Mouse (Mus musculus): Measurements from ENCODE around the gene Scaf1. TPM values are rescaled to one million over a fixed set of nuclear protein-coding genes. Genes with fewer than 3 reads are reported as not detected.

The Scaf1 gene
- polyA plus RNA-seq, 1 experiment = 56.7 TPM

GRCm38 (mm10) chr7:45012824-45013223 is 3.3 kb downstream of the Scaf1 start:
- no peak overlapping the region for H3K4me2 ChIP-seq (ENCODE audit: low read depth)
- no peak overlapping the region for H3K4me3 ChIP-seq
- no peaks in the 10 kb centered on the region for H3K27me3 ChIP-seq (ENCODE audit: control insufficient read depth, insufficient read depth, insufficient read length)
- H3K36me3 ChIP-seq (ENCODE audit: control insufficient read depth, insufficient read depth) = peaks cover 16% of the 10 kb centered on the region
- peaks cover 40% of the 10 kb centered on the region for H3K79me2 ChIP-seq (ENCODE audit: control insufficient read depth, insufficient read depth)
- no peak overlapping the region for H3ac ChIP-seq (ENCODE audit: control insufficient read depth, insufficient read length)
- TF ChIP-seq USF1 (IDR thresholded peaks at IDR 0.05; ENCODE audit: low read depth) = no peak
- no peak for TF ChIP-seq MYOG (IDR thresholded peaks at IDR 0.05; ENCODE audit: control insufficient read depth in 1 of 3, insufficient read depth in 1 of 3, insufficient read length in 2 of 3, low read depth in 2 of 3)
- no peak for TF ChIP-seq E2F4 (IDR thresholded peaks at IDR 0.05; ENCODE audit: insufficient read depth)
- TF ChIP-seq POLR2AphosphoS2 (IDR thresholded peaks at IDR 0.05; ENCODE audit: insufficient read length, low read depth) = no peak
- no peak for TF ChIP-seq TCF12 (IDR thresholded peaks at IDR 0.05; ENCODE audit: insufficient read depth, poor library complexity, severe bottlenecking)
- TF ChIP-seq SRF (IDR thresholded peaks at IDR 0.05; ENCODE audit: control insufficient read depth, insufficient read length, low read depth) = no peak
- TF ChIP-seq POLR2A (IDR thresholded peaks at IDR 0.05; ENCODE audit: insufficient read length, low read depth) = no peak
- no peak for TF ChIP-seq MAX (IDR thresholded peaks at IDR 0.05; ENCODE audit: low read depth)
- no peak for TF ChIP-seq MYOD1 (IDR thresholded peaks at IDR 0.05; ENCODE audit: control insufficient read depth in 1 of 3, insufficient read length in 2 of 3, low read depth in 2 of 3)
- TF ChIP-seq CEBPB (IDR thresholded peaks at IDR 0.05; ENCODE audit: insufficient read depth, poor library complexity, severe bottlenecking) = no peak

DNA sequence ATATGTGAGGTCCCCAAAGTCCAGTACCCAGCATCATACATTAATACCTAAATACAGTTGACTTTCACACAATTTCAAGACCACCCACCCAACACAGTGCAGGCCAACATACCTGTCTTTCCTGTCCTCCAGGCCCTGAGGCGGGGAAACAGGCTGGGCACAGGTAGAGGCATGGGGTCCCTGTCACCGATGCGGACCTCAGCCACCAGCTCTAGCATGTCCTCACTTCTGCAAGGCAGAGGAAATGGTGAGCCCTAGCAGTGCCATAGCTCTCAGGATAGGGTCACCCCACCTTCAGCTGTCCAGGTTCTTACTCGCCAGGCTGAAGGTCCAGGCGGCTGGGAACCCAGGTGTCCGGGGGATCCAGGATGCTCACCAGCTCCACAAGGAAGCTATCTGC is 4.2 kb downstream of the Scaf1 start:
- H3K36me3 ChIP-seq (ENCODE audit: control insufficient read depth, insufficient read depth) = peaks cover 16% of the 10 kb centered on the region
- no peak overlapping the region for H3ac ChIP-seq (ENCODE audit: control insufficient read depth, insufficient read length)
- no peak overlapping the region for H3K4me2 ChIP-seq (ENCODE audit: low read depth)
- H3K79me2 ChIP-seq (ENCODE audit: control insufficient read depth, insufficient read depth) = peaks cover 40% of the 10 kb centered on the region
- no peaks in the 10 kb centered on the region for H3K27me3 ChIP-seq (ENCODE audit: control insufficient read depth, insufficient read depth, insufficient read length)
- no peak for TF ChIP-seq POLR2A (IDR thresholded peaks at IDR 0.05; ENCODE audit: insufficient read length, low read depth)
- TF ChIP-seq TCF3 (IDR thresholded peaks at IDR 0.05; ENCODE audit: insufficient read length, low read depth) = no peak
- no peak for TF ChIP-seq MYOG (IDR thresholded peaks at IDR 0.05; ENCODE audit: control insufficient read depth in 1 of 3, insufficient read depth in 1 of 3, insufficient read length in 2 of 3, low read depth in 2 of 3)
- TF ChIP-seq E2F4 (IDR thresholded peaks at IDR 0.05; ENCODE audit: insufficient read depth) = no peak
- no peak for TF ChIP-seq TCF12 (IDR thresholded peaks at IDR 0.05; ENCODE audit: insufficient read depth, poor library complexity, severe bottlenecking)
- TF ChIP-seq USF1 (IDR thresholded peaks at IDR 0.05; ENCODE audit: low read depth) = no peak
- no peak for TF ChIP-seq MYOD1 (IDR thresholded peaks at IDR 0.05; ENCODE audit: control insufficient read depth in 1 of 3, insufficient read length in 2 of 3, low read depth in 2 of 3)
- TF ChIP-seq SRF (IDR thresholded peaks at IDR 0.05; ENCODE audit: control insufficient read depth, insufficient read length, low read depth) = no peak
- H3K4me3 ChIP-seq = no peak overlapping the region

DNA sequence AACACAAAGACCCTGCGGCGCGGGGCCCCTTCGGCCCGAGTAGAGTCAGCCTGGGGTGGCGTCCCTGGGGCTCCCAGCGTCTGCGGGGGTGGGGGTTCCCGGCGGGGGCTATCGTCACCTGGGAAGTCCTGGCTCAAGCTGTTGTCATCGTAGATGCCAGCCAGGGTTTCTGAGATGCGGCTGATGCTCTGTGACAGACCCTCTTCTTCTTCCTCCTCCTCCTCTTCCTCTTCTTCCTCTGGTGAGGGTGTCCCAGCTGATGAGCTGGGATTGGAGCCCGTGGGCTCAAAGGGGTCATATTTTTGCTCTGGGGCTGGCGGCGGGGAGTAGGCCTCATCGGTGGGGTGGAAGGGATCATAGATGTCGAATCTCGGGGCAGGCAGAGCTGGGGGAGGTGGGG is 7.8 kb downstream of the Scaf1 start:
- TF ChIP-seq TCF12 (IDR thresholded peaks at IDR 0.05; ENCODE audit: insufficient read depth, poor library complexity, severe bottlenecking) = no peak
- no peak for TF ChIP-seq MYOD1 (IDR thresholded peaks at IDR 0.05; ENCODE audit: control insufficient read depth in 1 of 3, insufficient read length in 2 of 3, low read depth in 2 of 3)
- no peak for TF ChIP-seq USF1 (IDR thresholded peaks at IDR 0.05; ENCODE audit: low read depth)
- TF ChIP-seq MAX (IDR thresholded peaks at IDR 0.05; ENCODE audit: low read depth) = no peak
- no peak for TF ChIP-seq MYOG (IDR thresholded peaks at IDR 0.05; ENCODE audit: control insufficient read depth in 1 of 3, insufficient read depth in 1 of 3, insufficient read length in 2 of 3, low read depth in 2 of 3)
- TF ChIP-seq TCF3 (IDR thresholded peaks at IDR 0.05; ENCODE audit: insufficient read length, low read depth) = no peak
- no peak for TF ChIP-seq CEBPB (IDR thresholded peaks at IDR 0.05; ENCODE audit: insufficient read depth, poor library complexity, severe bottlenecking)
- no peak for TF ChIP-seq SRF (IDR thresholded peaks at IDR 0.05; ENCODE audit: control insufficient read depth, insufficient read length, low read depth)
- no peak for TF ChIP-seq E2F4 (IDR thresholded peaks at IDR 0.05; ENCODE audit: insufficient read depth)
- Histone ChIP-seq H3ac (ENCODE audit: control insufficient read depth, insufficient read length) (no peak overlapping the region), H3K4me2 (ENCODE audit: low read depth) (no peak overlapping the region), H3K79me2 (ENCODE audit: control insufficient read depth, insufficient read depth) (peaks cover 19% of the 10 kb centered on the region), H3K4me3 (no peak overlapping the region), H3K27me3 (ENCODE audit: control insufficient read depth, insufficient read depth, insufficient read length) (no peaks in the 10 kb centered on the region), H3K36me3 (ENCODE audit: control insufficient read depth, insufficient read depth) (peaks cover 16% of the 10 kb centered on the region)

- H3K27me3 ChIP-seq (ENCODE audit: control insufficient read depth, insufficient read depth, insufficient read length) = no peaks in the 10 kb centered on the region
- peaks cover 16% of the 10 kb centered on the region for H3K36me3 ChIP-seq (ENCODE audit: control insufficient read depth, insufficient read depth)
- no peak for TF ChIP-seq TCF12 (IDR thresholded peaks at IDR 0.05; ENCODE audit: insufficient read depth, poor library complexity, severe bottlenecking)
- TF ChIP-seq CEBPB (IDR thresholded peaks at IDR 0.05; ENCODE audit: insufficient read depth, poor library complexity, severe bottlenecking) = no peak
- TF ChIP-seq POLR2A (IDR thresholded peaks at IDR 0.05; ENCODE audit: insufficient read length, low read depth) = no peak
- TF ChIP-seq MYOG (IDR thresholded peaks at IDR 0.05; ENCODE audit: control insufficient read depth in 1 of 3, insufficient read depth in 1 of 3, insufficient read length in 2 of 3, low read depth in 2 of 3) = no peak
- no peak for TF ChIP-seq REST (IDR thresholded peaks at IDR 0.05; ENCODE audit: insufficient read depth, insufficient read length)
- no peak for TF ChIP-seq MYOD1 (IDR thresholded peaks at IDR 0.05; ENCODE audit: control insufficient read depth in 1 of 3, insufficient read length in 2 of 3, low read depth in 2 of 3)
- TF ChIP-seq TCF3 (IDR thresholded peaks at IDR 0.05; ENCODE audit: insufficient read length, low read depth) = no peak
- TF ChIP-seq E2F4 (IDR thresholded peaks at IDR 0.05; ENCODE audit: insufficient read depth) = no peak
- TF ChIP-seq MAX (IDR thresholded peaks at IDR 0.05; ENCODE audit: low read depth) = no peak
- TF ChIP-seq USF1 (IDR thresholded peaks at IDR 0.05; ENCODE audit: low read depth) = no peak
- no peak for TF ChIP-seq POLR2AphosphoS2 (IDR thresholded peaks at IDR 0.05; ENCODE audit: insufficient read length, low read depth)
- TF ChIP-seq SRF (IDR thresholded peaks at IDR 0.05; ENCODE audit: control insufficient read depth, insufficient read length, low read depth) = no peak
- no peak overlapping the region for H3K4me2 ChIP-seq (ENCODE audit: low read depth)
- no peak overlapping the region for H3ac ChIP-seq (ENCODE audit: control insufficient read depth, insufficient read length)
- peaks cover 19% of the 10 kb centered on the region for H3K79me2 ChIP-seq (ENCODE audit: control insufficient read depth, insufficient read depth)
- no peak overlapping the region for H3K4me3 ChIP-seq
Measured at GRCm38 (mm10) chr7:45007846-45008245, 8.3 kb downstream of the Scaf1 start.

DNA sequence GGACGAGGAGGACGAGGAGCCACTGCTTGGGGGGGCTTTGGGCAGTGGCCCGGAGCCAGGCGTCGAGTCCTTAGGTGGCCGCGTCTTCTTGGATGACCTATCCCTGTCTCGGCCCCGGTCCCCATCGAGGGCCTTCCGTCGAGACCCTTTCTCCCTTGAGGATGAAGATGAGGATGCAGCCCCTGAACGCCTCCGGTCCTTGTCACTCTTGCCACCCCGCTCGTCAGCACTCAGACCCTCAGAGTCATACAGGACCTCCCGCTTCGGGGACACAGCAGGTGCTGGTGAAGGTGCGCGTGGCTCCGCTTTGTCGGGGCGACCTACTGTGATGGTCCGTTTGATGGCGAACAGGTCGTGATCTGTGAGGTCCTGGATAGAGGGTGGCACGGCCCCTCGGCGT is 9.0 kb downstream of the Scaf1 start:
- H3K36me3 ChIP-seq (ENCODE audit: control insufficient read depth, insufficient read depth) = peaks cover 15% of the 10 kb centered on the region
- H3ac ChIP-seq (ENCODE audit: control insufficient read depth, insufficient read length) = no peak overlapping the region
- TF ChIP-seq SRF (IDR thresholded peaks at IDR 0.05; ENCODE audit: control insufficient read depth, insufficient read length, low read depth) = no peak
- TF ChIP-seq POLR2AphosphoS2 (IDR thresholded peaks at IDR 0.05; ENCODE audit: insufficient read length, low read depth) = no peak
- TF ChIP-seq CEBPB (IDR thresholded peaks at IDR 0.05; ENCODE audit: insufficient read depth, poor library complexity, severe bottlenecking) = no peak
- no peak for TF ChIP-seq MYOG (IDR thresholded peaks at IDR 0.05; ENCODE audit: control insufficient read depth in 1 of 3, insufficient read depth in 1 of 3, insufficient read length in 2 of 3, low read depth in 2 of 3)
- TF ChIP-seq REST (IDR thresholded peaks at IDR 0.05; ENCODE audit: insufficient read depth, insufficient read length) = no peak
- no peak for TF ChIP-seq POLR2A (IDR thresholded peaks at IDR 0.05; ENCODE audit: insufficient read length, low read depth)
- no peak for TF ChIP-seq TCF3 (IDR thresholded peaks at IDR 0.05; ENCODE audit: insufficient read length, low read depth)
- no peaks in the 10 kb centered on the region for H3K27me3 ChIP-seq (ENCODE audit: control insufficient read depth, insufficient read depth, insufficient read length)
- peaks cover 19% of the 10 kb centered on the region for H3K79me2 ChIP-seq (ENCODE audit: control insufficient read depth, insufficient read depth)
- no peak overlapping the region for H3K4me3 ChIP-seq
- H3K4me2 ChIP-seq (ENCODE audit: low read depth) = no peak overlapping the region

Data from myocyte (in vitro differentiated cells).